Mouse (Mus musculus) midbrain, embryonic 12.5 days (tissue): ENCODE data around the gene Nampt. TPM values are rescaled to one million over a fixed set of nuclear protein-coding genes. Genes with fewer than 3 reads are reported as not detected.

Experiments
- ATAC-seq: fragments of 200-750 bp; cut with Nextera tagmentation; 2 replicates; pipeline ENCODE4 v1.8.0; 2017; ENCODE audit warnings: low read depth, moderate TSS enrichment, moderate library complexity; ENCODE audit not compliant: low FRiP score
- H3K27ac ChIP-seq: fragments of 300-500 bp; sonication (generic); replicated peaks from 2 replicates; pipeline ENCODE4 v1.5.1; 2016; ENCODE audit warnings: mild to moderate bottlenecking
- H3K27me3 ChIP-seq: fragments of 300-500 bp; sonication (generic); 2 replicates; pipeline ENCODE4 v1.6.1; 2016; ENCODE audit warnings: mild to moderate bottlenecking
- H3K36me3 ChIP-seq: fragments of 300-500 bp; sonication (generic); 2 replicates; pipeline ENCODE4 v1.6.1; 2016
- H3K4me1 ChIP-seq: fragments of 300-500 bp; sonication (generic); 2 replicates; pipeline ENCODE4 v1.6.1; 2016
- H3K4me2 ChIP-seq: fragments of 300-500 bp; sonication (generic); replicated peaks from 2 replicates; pipeline ENCODE4 v1.6.1; 2016; ENCODE audit warnings: mild to moderate bottlenecking, moderate library complexity
- H3K4me3 ChIP-seq: fragments of 300-500 bp; sonication (generic); 2 replicates; pipeline ENCODE4 v1.5.1; 2016; ENCODE audit warnings: mild to moderate bottlenecking
- H3K9ac ChIP-seq: fragments of 300-500 bp; sonication (generic); replicated peaks from 2 replicates; pipeline ENCODE4 v1.6.1; 2016; ENCODE audit warnings: mild to moderate bottlenecking, moderate library complexity
- H3K9me3 ChIP-seq: fragments of 300-500 bp; sonication (generic); 2 replicates; pipeline ENCODE4 v1.6.1; 2016; ENCODE audit warnings: mild to moderate bottlenecking
- WGBS: fragments of 180-500 bp; shearing (Covaris S2); methylation state at CpG from one replicate; pipeline ENCODE4 v1.1.7; 2016; 5-methylcytosine and 5-hydroxymethylcytosine counted together
- polyA plus RNA-seq: library from polyadenylated mRNA; unstranded; fragments of >200 nt; fragmentation: Nextera tagmentation; extraction: Ambion mirVana; gene quantifications from 2 replicates; pipeline ENCODE4 v1.2.1, GENCODE M21; 2016

Nampt gene
- polyA plus RNA-seq, 1 experiment from 2014 or later: 33.0 TPM

GRCm38 (mm10) chr12:32822066-32822465 is 2.7 kb downstream of the Nampt start:
- Histone ChIP-seq H3K9ac (no peak overlapping the region), H3K4me1 (peaks cover 14% of the 10 kb centered on the region), H3K27ac (no peak overlapping the region), H3K4me2 (no peak overlapping the region), H3K4me3 (no peak overlapping the region), H3K27me3 (no peaks in the 10 kb centered on the region), H3K36me3 (no peaks in the 10 kb centered on the region), H3K9me3 (no peaks in the 10 kb centered on the region)
- ATAC-seq: no peak
- WGBS: 69% methylated on average over 4 of the region's 4 CpGs

- Histone ChIP-seq H3K9me3 (no peaks in the 10 kb centered on the region), H3K9ac (no peak overlapping the region), H3K27ac (no peak overlapping the region), H3K4me2 (no peak overlapping the region), H3K27me3 (no peaks in the 10 kb centered on the region), H3K4me3 (no peak overlapping the region), H3K4me1 (peaks cover 14% of the 10 kb centered on the region), H3K36me3 (no peaks in the 10 kb centered on the region)
- WGBS: 36% methylated on average over 6 of the region's 6 CpGs
- no peak for ATAC-seq
These were observed 5.2 kb downstream of the Nampt start for GRCm38 (mm10) chr12:32824586-32824985.

GRCm38 (mm10) chr12:32826971-32827370 is 7.6 kb downstream of the Nampt start:
- H3K9me3 ChIP-seq: no peaks in the 10 kb centered on the region
- no peak for ATAC-seq
- WGBS: 43% methylated on average over 3 of the region's 3 CpGs

GRCm38 (mm10) chr12:32828137-32828760 is 8.9 kb downstream of the Nampt start:
- H3K4me1 ChIP-seq: peaks cover 9% of the 10 kb centered on the region
- no peaks in the 10 kb centered on the region for H3K9me3 ChIP-seq
- H3K36me3 ChIP-seq: peaks cover 12% of the 10 kb centered on the region
- no peaks in the 10 kb centered on the region for H3K27me3 ChIP-seq
- no peak overlapping the region for H3K9ac ChIP-seq
- WGBS: 74% methylated on average over 8 of the region's 8 CpGs
- H3K4me2 ChIP-seq: no peak overlapping the region
- H3K4me3 ChIP-seq: no peak overlapping the region
- ATAC-seq: no peak
- no peak overlapping the region for H3K27ac ChIP-seq

More at GRCm38 (mm10) chr12:32826971-32827370, 7.6 kb downstream of the Nampt start:
- Histone ChIP-seq H3K27me3 (no peaks in the 10 kb centered on the region), H3K27ac (no peak overlapping the region), H3K4me3 (no peak overlapping the region), H3K36me3 (0 out of 2 replicates have a peak, but pooled peaks cover 3% of the 10 kb centered on the region), H3K4me2 (no peak overlapping the region), H3K4me1 (peaks cover 9% of the 10 kb centered on the region), H3K9ac (no peak overlapping the region)

- Histone ChIP-seq H3K27me3 (no peaks in the 10 kb centered on the region), H3K36me3 (peaks cover 21% of the 10 kb centered on the region)
These were observed 10.2 kb downstream of the Nampt start for GRCm38 (mm10) chr12:32829321-32830090.

GRCm38 (mm10) chr12:32832076-32832475 is 12.7 kb downstream of the Nampt start:
- WGBS: over 99% methylated on average over 3 of the region's 3 CpGs
- H3K4me2 ChIP-seq: no peak overlapping the region
- H3K9me3 ChIP-seq: no peaks in the 10 kb centered on the region
- ATAC-seq: no peak
- H3K9ac ChIP-seq: no peak overlapping the region
- no peaks in the 10 kb centered on the region for H3K27me3 ChIP-seq
- no peak overlapping the region for H3K4me3 ChIP-seq
- H3K36me3 ChIP-seq: peaks cover 34% of the 10 kb centered on the region
- no peaks in the 10 kb centered on the region for H3K4me1 ChIP-seq
- no peak overlapping the region for H3K27ac ChIP-seq

More at GRCm38 (mm10) chr12:32829321-32830090, 10.2 kb downstream of the Nampt start:
- Histone ChIP-seq H3K4me1 (peaks cover 6% of the 10 kb centered on the region), H3K9me3 (no peaks in the 10 kb centered on the region), H3K4me2 (no peak overlapping the region), H3K4me3 (no peak overlapping the region), H3K9ac (no peak overlapping the region), H3K27ac (no peak overlapping the region)
- WGBS: 89% methylated on average over 9 of the region's 9 CpGs
- ATAC-seq: no peak

GRCm38 (mm10) chr12:32834781-32835180 is 15.4 kb downstream of the Nampt start:
- no peak overlapping the region for H3K27ac ChIP-seq
- peaks cover 54% of the 10 kb centered on the region for H3K36me3 ChIP-seq
- H3K4me2 ChIP-seq: no peak overlapping the region
- no peaks in the 10 kb centered on the region for H3K9me3 ChIP-seq
- no peaks in the 10 kb centered on the region for H3K27me3 ChIP-seq
- 96% methylated on average over 6 of the region's 6 CpGs for WGBS
- no peak overlapping the region for H3K4me3 ChIP-seq
- H3K9ac ChIP-seq: no peak overlapping the region
- ATAC-seq: no peak
- H3K4me1 ChIP-seq: no peaks in the 10 kb centered on the region

- no peak overlapping the region for H3K27ac ChIP-seq
- peaks cover 54% of the 10 kb centered on the region for H3K36me3 ChIP-seq
- H3K9ac ChIP-seq: no peak overlapping the region
- H3K4me1 ChIP-seq: no peaks in the 10 kb centered on the region
- no peak for ATAC-seq
- no peaks in the 10 kb centered on the region for H3K9me3 ChIP-seq
- no peaks in the 10 kb centered on the region for H3K27me3 ChIP-seq
- no peak overlapping the region for H3K4me2 ChIP-seq
- no peak overlapping the region for H3K4me3 ChIP-seq
- 84% methylated on average over 4 of the region's 4 CpGs for WGBS
These were observed 15.9 kb downstream of the Nampt start for GRCm38 (mm10) chr12:32835235-32835634.

- Histone ChIP-seq H3K4me1 (no peaks in the 10 kb centered on the region), H3K4me3 (no peak overlapping the region), H3K36me3 (peaks cover 56% of the 10 kb centered on the region), H3K9me3 (no peaks in the 10 kb centered on the region), H3K27me3 (no peaks in the 10 kb centered on the region), H3K9ac (no peak overlapping the region), H3K27ac (no peak overlapping the region), H3K4me2 (no peak overlapping the region)
- ATAC-seq: no peak
- 90% methylated on average over 4 of the region's 4 CpGs for WGBS
These were observed 19.1 kb downstream of the Nampt start for GRCm38 (mm10) chr12:32838406-32838805.

- WGBS: 94% methylated on average over 9 of the region's 9 CpGs
- no peak overlapping the region for H3K27ac ChIP-seq
- no peaks in the 10 kb centered on the region for H3K27me3 ChIP-seq
- H3K4me3 ChIP-seq: no peak overlapping the region
- H3K9me3 ChIP-seq: no peaks in the 10 kb centered on the region
- no peaks in the 10 kb centered on the region for H3K4me1 ChIP-seq
- H3K4me2 ChIP-seq: no peak overlapping the region
- H3K36me3 ChIP-seq: peaks cover 55% of the 10 kb centered on the region
- no peak overlapping the region for H3K9ac ChIP-seq
- no peak for ATAC-seq
These were observed 19.6 kb downstream of the Nampt start for GRCm38 (mm10) chr12:32838954-32839353.

GRCm38 (mm10) chr12:32841442-32841900 is 22.1 kb downstream of the Nampt start:
- Histone ChIP-seq H3K4me2 (no peak overlapping the region), H3K36me3 (peaks cover 52% of the 10 kb centered on the region), H3K4me1 (no peaks in the 10 kb centered on the region), H3K9ac (no peak overlapping the region), H3K4me3 (no peak overlapping the region), H3K27ac (no peak overlapping the region), H3K27me3 (no peaks in the 10 kb centered on the region), H3K9me3 (no peaks in the 10 kb centered on the region)
- no peak; the same call in 1 of the 2 replicates for ATAC-seq
- 58% methylated on average over 7 of the region's 7 CpGs for WGBS

GRCm38 (mm10) chr12:32846325-32846724 is 27.0 kb downstream of the Nampt start:
- H3K4me3 ChIP-seq: no peak overlapping the region
- H3K27ac ChIP-seq: no peak overlapping the region
- H3K4me1 ChIP-seq: no peaks in the 10 kb centered on the region
- peaks cover 59% of the 10 kb centered on the region for H3K36me3 ChIP-seq
- ATAC-seq: no peak
- no peak overlapping the region for H3K4me2 ChIP-seq
- H3K9me3 ChIP-seq: no peaks in the 10 kb centered on the region
- no peaks in the 10 kb centered on the region for H3K27me3 ChIP-seq
- no peak overlapping the region for H3K9ac ChIP-seq
- 91% methylated on average over 8 of the region's 8 CpGs for WGBS
